Mouse (Mus musculus): ENCODE data around the gene Agl.

The Agl gene

DNA sequence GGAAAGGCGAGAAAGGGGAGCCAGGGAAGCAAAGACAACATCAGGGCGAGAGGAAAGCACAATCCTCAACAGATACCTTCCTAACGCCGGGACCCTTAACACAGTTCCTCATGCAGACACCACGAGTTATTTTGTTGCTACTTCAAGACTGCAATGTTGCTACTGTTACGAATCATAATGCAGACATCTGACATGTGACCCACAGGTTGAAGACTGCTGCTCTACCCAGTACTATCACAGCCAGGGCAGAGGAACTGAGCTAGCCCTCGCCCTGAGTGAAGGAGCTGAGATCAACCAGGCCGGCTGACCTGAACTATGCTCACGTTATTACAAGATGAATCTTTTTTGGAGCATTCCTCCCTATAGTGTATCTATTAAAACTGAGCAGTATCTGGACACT is 67.0 kb downstream of the Agl start:
- no peak for DNase-seq

- DNase-seq: no peak
Measured at GRCm38 (mm10) chr3:116740106-116740505, 67.9 kb downstream of the Agl start.

DNA sequence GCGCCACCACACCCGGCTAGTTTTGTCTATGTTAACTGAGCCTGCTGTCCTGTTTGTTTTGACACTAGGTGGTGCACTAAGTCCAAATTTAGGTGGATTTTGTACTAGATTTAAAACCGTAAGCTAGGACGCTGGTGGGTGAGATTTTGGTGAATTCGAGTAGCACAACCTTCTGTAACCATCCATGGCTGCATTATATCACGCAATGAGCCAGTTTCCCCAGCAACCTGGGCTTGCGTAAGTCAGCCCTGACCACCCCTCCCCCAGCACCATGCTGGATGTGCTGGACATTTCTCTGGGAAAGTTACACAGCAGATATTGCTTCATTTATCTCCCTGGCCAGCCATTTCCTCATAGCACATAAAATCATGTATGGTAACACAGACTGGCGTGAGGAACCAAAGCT is 70.6 kb downstream of the Agl start:
- no peak for DNase-seq

DNA sequence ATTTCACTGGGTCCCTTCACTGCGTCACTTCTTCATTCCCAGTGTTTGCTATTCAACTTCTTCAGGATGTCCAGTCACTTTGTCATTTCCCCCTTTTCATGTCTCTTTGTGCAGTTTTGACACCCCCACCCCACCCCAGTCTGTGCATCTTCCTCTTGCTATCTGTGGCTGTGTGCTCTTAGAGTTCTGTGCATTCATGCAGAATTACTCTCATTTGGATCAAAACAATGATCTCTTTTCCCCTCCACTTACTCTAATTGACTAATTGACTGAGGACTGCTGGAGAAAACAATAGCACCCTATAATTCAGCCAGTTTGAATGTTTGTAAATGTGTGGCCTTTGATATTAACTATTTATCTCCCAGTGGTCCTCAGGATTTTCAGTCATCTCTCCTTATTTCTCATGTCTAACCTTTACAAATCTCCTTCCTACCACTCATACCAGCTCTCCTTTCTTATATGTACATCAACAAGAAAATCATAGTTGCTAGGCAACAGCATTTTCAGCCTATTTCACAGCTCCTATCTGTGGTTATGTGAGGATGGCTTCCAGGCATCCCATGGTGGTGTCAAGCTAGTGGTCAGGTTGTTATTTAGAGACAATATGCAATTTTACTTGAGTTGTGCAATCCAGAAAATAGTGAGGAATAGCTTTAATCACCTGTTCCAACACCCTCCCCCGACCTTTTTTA is 78.3 kb downstream of the Agl start:
- no peak for DNase-seq

DNA sequence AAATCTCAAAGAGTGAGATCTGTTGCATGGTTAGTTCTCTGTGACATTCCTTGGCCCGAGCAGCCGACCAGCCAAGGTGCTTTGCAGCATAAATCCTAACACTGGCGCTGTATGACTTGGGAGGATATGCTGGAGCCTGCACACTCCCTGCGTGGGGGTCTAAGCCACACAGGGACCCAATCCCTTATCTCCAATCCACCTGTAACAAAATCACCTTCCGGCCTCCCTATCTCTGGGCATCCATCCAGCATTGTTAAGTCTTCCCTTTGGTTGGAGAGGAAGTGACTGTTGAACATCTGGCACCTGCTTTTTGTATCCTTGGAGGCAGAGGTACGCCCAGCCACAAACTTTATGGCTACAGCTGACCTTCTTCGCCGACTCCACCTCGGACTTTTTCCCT is 81.2 kb downstream of the Agl start:
- no peak for DNase-seq

DNA sequence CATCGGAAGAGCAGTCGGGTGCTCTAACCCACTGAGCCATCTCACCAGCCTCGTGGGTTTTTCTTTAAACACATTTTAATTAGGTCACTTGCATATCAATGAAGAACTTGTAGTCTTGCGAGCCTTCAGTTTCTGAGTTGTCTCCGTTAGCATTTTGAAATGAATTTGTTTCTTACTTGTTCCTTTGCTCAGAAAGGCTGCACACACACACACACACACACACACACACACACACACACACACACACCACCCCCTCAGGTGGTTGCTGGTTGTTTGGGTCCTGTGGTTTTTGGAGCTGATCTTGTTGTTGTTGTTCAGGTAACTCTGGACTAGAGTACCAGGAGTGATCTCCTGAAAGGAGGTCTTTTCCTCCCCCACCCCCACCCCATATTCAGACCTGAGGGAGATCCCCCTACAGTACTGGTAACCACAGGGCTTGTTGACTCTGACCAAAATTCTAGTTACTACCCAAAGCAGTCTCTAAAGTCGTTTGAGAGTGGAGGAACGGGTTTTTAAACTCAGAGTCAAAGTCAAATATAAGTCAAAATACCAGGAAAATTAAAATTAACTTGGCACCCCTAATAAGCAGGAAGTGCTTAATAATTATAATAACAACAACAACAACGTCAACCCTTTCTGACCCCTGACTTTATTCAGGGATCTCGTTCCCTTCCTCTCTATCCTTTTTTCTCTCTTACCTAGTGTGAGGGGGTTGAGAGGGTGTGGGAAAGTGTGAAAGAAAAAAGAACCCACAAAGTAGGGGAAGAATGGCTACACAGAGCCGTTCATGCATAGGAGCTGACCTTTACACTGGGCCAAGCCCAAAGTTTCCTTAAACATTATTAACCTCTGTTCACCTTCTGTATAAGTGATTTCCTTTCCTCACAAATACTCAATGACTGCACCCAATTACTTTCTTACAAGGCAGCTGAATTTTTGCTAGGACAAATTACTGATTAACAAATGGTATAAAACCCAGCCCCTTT is 84.2 kb downstream of the Agl start:
- DNase-seq: no peak

DNA sequence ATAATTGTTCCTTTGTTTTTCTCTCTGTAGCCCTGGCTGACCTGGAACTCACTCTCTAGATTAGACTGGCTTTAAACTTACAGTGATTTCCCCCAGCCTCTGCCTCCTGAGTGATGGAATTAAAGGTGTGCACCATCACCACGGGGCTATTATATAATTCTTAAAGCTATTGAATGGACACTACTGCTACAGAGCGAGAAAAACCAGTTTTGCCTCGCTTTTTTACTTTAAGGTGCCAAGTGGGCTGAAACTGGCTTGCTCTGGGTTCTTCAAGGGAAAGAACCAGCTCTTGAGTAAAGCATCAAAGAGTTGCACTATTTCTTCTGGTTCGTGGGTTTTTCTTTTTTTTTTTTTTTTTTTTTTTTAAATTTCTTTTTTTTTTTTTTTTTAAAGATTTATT is 85.0 kb downstream of the Agl start:
- no peak for DNase-seq

- no peak for DNase-seq
Measured at GRCm38 (mm10) chr3:116718951-116719350, 89.0 kb downstream of the Agl start.

DNA sequence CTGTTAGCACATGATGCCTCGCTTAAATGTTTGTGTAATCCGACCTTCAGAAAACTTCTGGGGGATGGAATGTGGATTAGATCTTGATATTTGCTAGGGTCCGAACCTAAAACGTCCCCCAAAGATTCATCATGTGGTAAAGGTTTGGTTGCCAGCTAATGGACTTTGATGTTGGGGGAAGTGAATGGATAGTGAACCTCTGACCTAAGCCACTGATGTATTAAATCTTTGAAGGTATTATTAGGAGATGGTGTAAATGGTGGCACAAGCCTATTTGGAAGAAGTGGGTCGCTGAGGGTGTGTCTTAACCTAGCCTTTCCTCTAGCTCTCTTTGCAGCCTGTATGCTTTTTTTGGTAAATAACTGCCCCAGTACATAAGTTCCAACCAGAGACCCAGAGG is 94.9 kb downstream of the Agl start:
- DNase-seq: no peak

- DNase-seq: no peak
Measured at GRCm38 (mm10) chr3:116712436-116712881, 95.5 kb downstream of the Agl start, which contains the start of gene Slc35a3. Gene Slc35a3, minus strand, starts transcription at chr3:116712831.

DNA sequence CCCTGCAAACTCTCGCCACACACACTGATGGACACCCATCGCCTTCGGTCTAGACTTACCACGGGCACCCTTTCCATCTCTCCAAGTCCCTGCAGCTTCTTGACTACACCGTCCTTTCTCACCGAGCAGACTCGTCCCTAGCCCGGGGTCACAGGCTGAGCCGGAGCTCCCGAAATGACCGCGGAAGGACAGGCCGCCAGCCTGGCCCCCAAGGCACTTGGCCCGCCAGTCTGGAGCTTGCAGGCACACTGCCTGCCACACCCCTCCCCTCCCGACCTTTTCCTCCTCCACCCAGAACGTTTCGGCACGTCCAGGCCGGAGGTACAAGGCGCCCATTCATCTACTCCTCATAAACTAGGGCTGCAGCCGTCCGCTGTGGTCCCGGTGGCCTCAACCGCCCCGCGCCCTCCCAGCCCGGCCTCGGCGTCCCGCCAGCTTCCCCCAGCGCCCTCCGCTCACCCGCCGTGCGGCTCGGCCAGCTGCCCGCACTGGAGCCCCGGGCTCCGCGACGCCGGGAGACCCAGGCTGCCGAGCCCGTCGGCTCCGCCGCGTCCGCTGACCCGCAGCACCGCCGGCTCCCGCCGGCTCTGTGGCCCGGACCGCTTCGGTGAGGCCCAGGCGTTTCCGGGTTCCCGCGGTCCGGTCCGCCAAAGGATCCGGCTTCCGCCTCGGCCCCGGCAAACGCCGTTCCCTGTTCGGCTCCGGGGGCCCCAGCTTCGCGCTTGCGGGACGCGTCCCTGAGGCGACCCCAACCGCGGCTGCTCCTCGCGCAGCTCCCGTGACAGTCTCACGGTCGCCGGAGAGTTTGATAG is 96.1 kb downstream of the Agl start:
- peak; percentile 82 for DNase-seq

- DNase-seq: no peak
Measured at GRCm38 (mm10) chr3:116710941-116711340, 97.0 kb downstream of the Agl start.

DNA sequence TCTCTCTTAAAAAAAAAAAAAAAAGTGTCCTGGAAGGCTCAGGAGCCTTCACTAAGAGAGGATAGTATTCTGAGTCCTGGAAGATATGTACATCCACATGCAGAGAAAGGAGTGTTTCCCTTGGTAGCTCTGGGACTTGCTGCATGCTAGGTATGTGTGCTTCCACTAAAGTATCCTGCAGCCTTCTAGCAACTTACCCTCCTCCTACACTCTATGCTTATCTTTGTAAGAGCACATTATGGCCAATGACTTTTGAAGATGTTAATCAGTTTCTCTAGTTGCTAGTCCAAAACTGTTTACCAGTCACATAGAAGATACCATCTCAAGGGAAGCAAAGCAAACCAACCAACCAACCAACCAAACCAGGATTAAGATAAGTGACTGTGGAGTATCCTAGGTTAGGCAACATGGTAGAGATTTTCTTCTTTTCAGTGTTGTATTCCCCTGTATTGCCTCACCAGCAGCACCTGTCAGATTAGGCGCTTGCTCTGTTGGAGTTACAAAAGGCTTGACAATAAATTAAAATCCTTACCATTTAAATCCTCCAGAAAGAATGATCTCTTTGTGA is 102.2 kb downstream of the Agl start:
- DNase-seq: no peak

- DNase-seq: no peak
Measured at GRCm38 (mm10) chr3:116703835-116704234, 104.1 kb downstream of the Agl start.

GRCm38 (mm10) chr3:116702647-116703272 is 105.2 kb downstream of the Agl start:
- DNase-seq: no peak

- DNase-seq: no peak
Measured at GRCm38 (mm10) chr3:116701601-116702000, 106.4 kb downstream of the Agl start.

DNA sequence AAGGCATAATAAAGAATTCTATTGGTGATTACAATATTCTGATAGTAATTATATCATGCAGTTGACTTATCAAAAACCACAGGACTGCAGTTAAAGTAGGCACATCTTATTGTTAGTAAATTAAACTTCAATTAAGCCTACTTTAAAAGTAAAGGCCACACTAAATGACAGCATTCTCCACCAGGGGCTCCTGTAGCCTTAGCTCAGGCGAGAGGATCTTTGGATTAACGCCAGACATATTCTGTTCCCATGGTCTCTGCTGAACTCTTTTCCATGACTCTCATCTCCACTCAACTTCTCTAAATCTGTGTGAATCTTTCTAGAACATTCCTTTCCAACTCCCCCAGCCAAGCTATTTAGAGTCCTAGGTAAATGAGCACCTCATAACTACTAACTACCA is 109.2 kb downstream of the Agl start:
- DNase-seq: no peak

DNA sequence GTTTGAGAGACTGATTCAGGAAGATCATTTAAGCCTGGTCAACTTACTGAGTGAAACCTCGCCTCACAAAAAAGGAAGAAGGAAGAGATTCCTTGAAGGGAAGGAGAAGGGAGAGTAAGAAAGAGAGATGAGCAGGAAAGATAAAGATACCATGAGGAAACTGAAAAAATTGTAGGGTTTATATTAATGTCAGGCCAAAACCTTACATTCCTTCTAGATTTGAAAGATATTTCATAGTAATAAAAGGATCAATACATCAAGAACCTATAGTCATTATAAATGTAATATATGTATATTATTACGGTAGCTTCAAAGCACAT is 112.3 kb downstream of the Agl start:
- no peak for DNase-seq

DNA sequence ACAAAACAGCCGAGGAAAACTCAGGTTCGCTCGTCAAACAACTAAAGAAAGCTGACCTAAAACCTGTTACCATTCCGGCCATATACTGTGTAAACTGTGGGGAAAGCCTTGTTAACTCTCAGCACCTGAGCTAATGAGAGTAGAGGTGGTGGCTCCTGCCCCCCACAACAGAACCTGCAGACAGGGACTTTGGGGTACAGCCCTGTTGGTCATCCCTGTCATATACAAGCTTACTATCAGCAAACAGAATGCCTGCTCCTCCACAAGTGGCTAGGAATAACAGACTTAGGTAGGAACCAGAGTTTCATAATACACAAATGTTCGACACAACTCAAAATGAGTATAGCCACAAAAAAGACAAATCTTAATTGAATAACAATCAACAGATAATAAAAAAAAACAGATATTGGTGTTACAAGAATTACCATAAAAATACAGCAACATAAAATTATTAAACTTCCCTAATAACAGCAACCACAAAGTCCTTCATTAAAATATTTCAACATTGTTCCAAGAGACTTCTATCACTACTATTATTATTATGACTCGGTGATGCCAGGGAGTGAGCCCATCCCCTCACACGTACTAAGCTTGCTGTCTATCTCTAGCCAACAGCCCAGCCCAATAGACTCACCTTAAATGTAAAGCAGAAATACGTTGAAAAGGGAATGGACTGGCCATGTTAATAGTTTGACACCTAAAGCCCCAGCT is 112.9 kb downstream of the Agl start:
- no peak for DNase-seq

DNA sequence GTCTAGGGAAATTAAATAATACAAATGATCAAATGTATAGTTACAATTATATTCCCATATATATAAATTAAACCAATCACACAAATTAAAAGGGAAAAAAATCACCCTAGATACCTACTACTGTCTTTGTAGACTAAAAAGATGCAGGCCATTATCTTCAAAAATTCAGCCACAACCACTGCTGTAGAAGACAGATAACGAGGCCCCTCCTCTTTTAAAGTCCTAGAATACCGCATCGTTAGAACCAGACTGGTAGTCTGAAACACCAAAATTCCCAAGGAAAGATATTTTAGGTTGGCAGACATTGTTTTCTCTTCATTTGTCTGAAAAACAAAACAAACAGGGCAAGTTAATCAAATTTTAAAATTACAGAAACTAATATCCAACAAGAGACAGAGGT is 113.7 kb downstream of the Agl start:
- no peak for DNase-seq

Data from right cerebral cortex, postnatal 4 days (tissue).